Comparison of ENCODE assay signal across 28 mouse cellular contexts in genomic region chr14:123582433-123582832, GRCm38 (mm10). TPM values are rescaled to one million over a fixed set of nuclear protein-coding genes. Genes with fewer than 3 reads are reported as not detected.
"Had no signal": no experiment of that assay in that cellular context is flagged by ENCODE, and none has a peak within 500 bp of the region (broad histone marks: within the 10 kb centered on the region; RNA-seq: fewer than 3 reads in every experiment).

No protein-coding gene starts in this region.

- H3K4me1 ChIP-seq: embryonic facial prominence, embryonic 10.5 days; embryonic facial prominence, embryonic 12.5 days; embryonic facial prominence, embryonic 13.5 days; embryonic facial prominence, embryonic 15.5 days; forebrain, embryonic 15.5 days; heart, embryonic 10.5 days had no signal

- H3K4me2 ChIP-seq: embryonic facial prominence, embryonic 12.5 days; embryonic facial prominence, embryonic 13.5 days; embryonic facial prominence, embryonic 15.5 days; forebrain, embryonic 13.5 days; forebrain, embryonic 15.5 days had no signal

- H3K27me3 ChIP-seq: embryonic facial prominence, embryonic 12.5 days; embryonic facial prominence, embryonic 13.5 days; embryonic facial prominence, embryonic 15.5 days; forebrain, embryonic 13.5 days; forebrain, embryonic 15.5 days had no signal

- ATAC-seq: forebrain, embryonic 13.5 days; forebrain, embryonic 14.5 days; forebrain, embryonic 15.5 days; forebrain, embryonic 16.5 days; forebrain, postnatal 0 days had no signal

- DNase-seq: cerebellum, adult 9-10 months; cerebellum, adult 9-11 months; cerebellum, postnatal 10 days; cerebellum, postnatal 14 days; cerebellum, postnatal 25 days; cerebellum, postnatal 36 days; embryo, embryonic 11 days; forebrain, postnatal 0 days; gastrocnemius, adult 2 months; gastrocnemius, postnatal 10 days; gastrocnemius, postnatal 14 days; gastrocnemius, postnatal 25 days; gastrocnemius, postnatal 36 days; heart, adult 18-20 months; heart, adult 2 months had no signal

- H3K9ac ChIP-seq: embryonic facial prominence, embryonic 12.5 days; embryonic facial prominence, embryonic 13.5 days; embryonic facial prominence, embryonic 15.5 days; forebrain, embryonic 13.5 days; forebrain, embryonic 15.5 days; forebrain, postnatal 0 days had no signal

- H3K4me3 ChIP-seq: embryonic facial prominence, embryonic 10.5 days; embryonic facial prominence, embryonic 12.5 days; embryonic facial prominence, embryonic 13.5 days; embryonic facial prominence, embryonic 15.5 days; erythroblast, embryonic 14.5 days; forebrain, embryonic 10.5 days; forebrain, embryonic 13.5 days; forebrain, embryonic 15.5 days; gastrocnemius, adult 2 months; heart, adult 2 months; heart, embryonic 10.5 days had no signal

- H3K9me3 ChIP-seq: embryonic facial prominence, embryonic 10.5 days; embryonic facial prominence, embryonic 12.5 days; embryonic facial prominence, embryonic 13.5 days; embryonic facial prominence, embryonic 15.5 days; forebrain, embryonic 10.5 days; forebrain, embryonic 13.5 days; forebrain, embryonic 15.5 days; heart, embryonic 10.5 days had no signal

- H3K36me3 ChIP-seq: embryonic facial prominence, embryonic 10.5 days; embryonic facial prominence, embryonic 12.5 days; embryonic facial prominence, embryonic 13.5 days; embryonic facial prominence, embryonic 15.5 days; forebrain, embryonic 10.5 days; forebrain, embryonic 15.5 days; heart, embryonic 10.5 days had no signal

- H3K27ac ChIP-seq: embryonic facial prominence, embryonic 10.5 days; embryonic facial prominence, embryonic 12.5 days; embryonic facial prominence, embryonic 13.5 days; embryonic facial prominence, embryonic 15.5 days; forebrain, embryonic 10.5 days; forebrain, embryonic 13.5 days; forebrain, embryonic 15.5 days; gastrocnemius, adult 2 months; heart, adult 2 months; heart, embryonic 10.5 days had no signal

RNA-seq across cellular contexts. Expression of gene Nalcn, which starts 44.5 kb away (rescaled TPM):
- total RNA-seq: common myeloid progenitor, adult 5-6 weeks; granulocyte monocyte progenitor cell, adult 5-6 weeks had no signal
- polyA plus RNA-seq: erythroblast, embryonic 14.5 days; heart, embryonic 10.5 days had no signal
